Mouse (Mus musculus) midbrain, embryonic 13.5 days (tissue): ENCODE measurements around the gene Vipr1. TPM values are rescaled to one million over a fixed set of nuclear protein-coding genes. Genes with fewer than 3 reads are reported as not detected.

Experiments
- ATAC-seq: fragments of 200-750 bp; cut with Nextera tagmentation; 2 replicates; pipeline ENCODE4 v1.8.0; 2017; ENCODE audit warnings: mild to moderate bottlenecking, moderate TSS enrichment, moderate library complexity
- H3K27ac ChIP-seq: fragments of 300-500 bp; sonication (generic); 2 replicates; pipeline ENCODE4 v1.5.1; 2015; ENCODE audit warnings: inconsistent platforms, mild to moderate bottlenecking, moderate library complexity
- H3K27me3 ChIP-seq: fragments of 300-500 bp; sonication (generic); 2 replicates; pipeline ENCODE4 v1.6.1; 2015; ENCODE audit warnings: mild to moderate bottlenecking, inconsistent platforms
- H3K36me3 ChIP-seq: fragments of 300-500 bp; sonication (generic); 2 replicates; pipeline ENCODE4 v1.6.1; 2015; ENCODE audit warnings: mild to moderate bottlenecking, inconsistent platforms
- H3K4me1 ChIP-seq: fragments of 300-500 bp; sonication (generic); replicated peaks from 2 replicates; pipeline ENCODE4 v1.6.1; 2015; ENCODE audit warnings: inconsistent platforms
- H3K4me2 ChIP-seq: fragments of 300-500 bp; sonication (generic); replicated peaks from 2 replicates; pipeline ENCODE4 v1.6.1; 2015; ENCODE audit warnings: moderate library complexity, mild to moderate bottlenecking, inconsistent platforms
- H3K4me3 ChIP-seq: fragments of 300-500 bp; sonication (generic); replicated peaks from 2 replicates; pipeline ENCODE4 v1.5.1; 2015; ENCODE audit warnings: mild to moderate bottlenecking, inconsistent platforms
- H3K9ac ChIP-seq: fragments of 300-500 bp; sonication (generic); replicated peaks from 2 replicates; pipeline ENCODE4 v1.6.1; 2015; ENCODE audit warnings: mild to moderate bottlenecking, inconsistent platforms
- H3K9me3 ChIP-seq: fragments of 300-500 bp; sonication (generic); 2 replicates; pipeline ENCODE4 v1.6.1; 2016; ENCODE audit warnings: mild to moderate bottlenecking, inconsistent platforms
- WGBS: fragments of 180-500 bp; shearing (Covaris S2); methylation state at CpG from one replicate; pipeline ENCODE4 v1.1.7; 2015; 5-methylcytosine and 5-hydroxymethylcytosine counted together
- polyA plus RNA-seq: library from polyadenylated mRNA; unstranded; fragments of >200 nt; fragmentation: Nextera tagmentation; extraction: Ambion mirVana; gene quantifications from 2 replicates; pipeline ENCODE4 v1.2.1, GENCODE M21; 2015

The Vipr1 gene
- polyA plus RNA-seq, 1 experiment from 2014 or later, result 0.48 TPM

- Histone ChIP-seq H3K27me3 (peaks cover 30% of the 10 kb centered on the region), H3K9me3 (no peaks in the 10 kb centered on the region), H3K4me1 (peaks cover 38% of the 10 kb centered on the region), H3K36me3 (no peaks in the 10 kb centered on the region), H3K27ac (no peak overlapping the region), H3K4me2 (no peak overlapping the region), H3K4me3 (no peak overlapping the region), H3K9ac (no peak overlapping the region)
- no peak for ATAC-seq
- 62% methylated on average over 11 of the region's 11 CpGs for WGBS
These were observed 25.3 kb downstream of the Vipr1 start for GRCm38 (mm10) chr9:121667822-121668221.

- H3K27me3 ChIP-seq, result peaks cover 30% of the 10 kb centered on the region
- peaks cover 38% of the 10 kb centered on the region for H3K4me1 ChIP-seq
- peak overlapping the region; percentile 53 for H3K9ac ChIP-seq
- WGBS, result under 1% methylated on average over 28 of the region's 28 CpGs
- H3K4me2 ChIP-seq, result peak overlapping the region; percentile 63
- no peaks in the 10 kb centered on the region for H3K36me3 ChIP-seq
- peak; percentile 77 for ATAC-seq
- no peaks in the 10 kb centered on the region for H3K9me3 ChIP-seq
- no peak overlapping the region for H3K27ac ChIP-seq
- H3K4me3 ChIP-seq, result peak overlapping the region; percentile 36
These were observed 26.9 kb downstream of the Vipr1 start for GRCm38 (mm10) chr9:121669348-121669791.

GRCm38 (mm10) chr9:121671300-121671699, 28.8 kb downstream of the Vipr1 start:
- Histone ChIP-seq H3K9ac (no peak overlapping the region), H3K4me2 (no peak overlapping the region), H3K27me3 (peaks cover 30% of the 10 kb centered on the region), H3K4me3 (no peak overlapping the region), H3K9me3 (no peaks in the 10 kb centered on the region), H3K4me1 (peaks cover 38% of the 10 kb centered on the region), H3K36me3 (no peaks in the 10 kb centered on the region), H3K27ac (no peak overlapping the region)
- 21% methylated on average over 7 of the region's 7 CpGs for WGBS
- ATAC-seq, result no peak; the same call in 1 of the 2 replicates

GRCm38 (mm10) chr9:121672311-121672710, 29.8 kb downstream of the Vipr1 start:
- Histone ChIP-seq H3K4me2 (no peak overlapping the region), H3K4me3 (no peak overlapping the region), H3K9ac (no peak overlapping the region), H3K36me3 (no peaks in the 10 kb centered on the region), H3K4me1 (peaks cover 28% of the 10 kb centered on the region), H3K9me3 (no peaks in the 10 kb centered on the region), H3K27ac (no peak overlapping the region), H3K27me3 (peaks cover 30% of the 10 kb centered on the region)
- 83% methylated on average over 5 of the region's 5 CpGs for WGBS
- ATAC-seq, result no peak

GRCm38 (mm10) chr9:121673716-121674115, 31.2 kb downstream of the Vipr1 start:
- WGBS, result 87% methylated on average over 5 of the region's 5 CpGs
- no peak for ATAC-seq

GRCm38 (mm10) chr9:121675011-121675410, 32.5 kb downstream of the Vipr1 start:
- Histone ChIP-seq H3K4me1 (peaks cover 11% of the 10 kb centered on the region), H3K27me3 (peaks cover 9% of the 10 kb centered on the region), H3K27ac (no peak overlapping the region), H3K9me3 (no peaks in the 10 kb centered on the region), H3K4me2 (no peak overlapping the region), H3K4me3 (no peak overlapping the region), H3K36me3 (no peaks in the 10 kb centered on the region), H3K9ac (no peak overlapping the region)
- WGBS, result 90% methylated on average over 9 of the region's 9 CpGs
- ATAC-seq, result no peak

More at GRCm38 (mm10) chr9:121673716-121674115, 31.2 kb downstream of the Vipr1 start:
- H3K27ac ChIP-seq, result no peak overlapping the region
- no peak overlapping the region for H3K4me2 ChIP-seq
- H3K4me3 ChIP-seq, result no peak overlapping the region
- H3K27me3 ChIP-seq, result peaks cover 19% of the 10 kb centered on the region
- peaks cover 19% of the 10 kb centered on the region for H3K4me1 ChIP-seq
- H3K9ac ChIP-seq, result no peak overlapping the region
- H3K9me3 ChIP-seq, result no peaks in the 10 kb centered on the region
- no peaks in the 10 kb centered on the region for H3K36me3 ChIP-seq

GRCm38 (mm10) chr9:121675556-121675955, 33.0 kb downstream of the Vipr1 start:
- Histone ChIP-seq H3K4me1 (peaks cover 10% of the 10 kb centered on the region; the same call in 1 of the 2 replicates), H3K36me3 (no peaks in the 10 kb centered on the region), H3K4me2 (no peak overlapping the region), H3K27ac (no peak overlapping the region), H3K4me3 (no peak overlapping the region), H3K9me3 (no peaks in the 10 kb centered on the region), H3K27me3 (peaks cover 4% of the 10 kb centered on the region; the same call in 1 of the 2 replicates), H3K9ac (no peak overlapping the region)
- ATAC-seq, result no peak
- 92% methylated on average over 2 of the region's 2 CpGs for WGBS

- ATAC-seq, result no peak
- H3K27me3 ChIP-seq, result no peaks in the 10 kb centered on the region
- no peak overlapping the region for H3K9ac ChIP-seq
- H3K4me1 ChIP-seq, result 0 out of 2 replicates have a peak, but pooled peaks cover 5% of the 10 kb centered on the region
- 80% methylated on average over 4 of the region's 4 CpGs for WGBS
- H3K4me2 ChIP-seq, result no peak overlapping the region
- no peaks in the 10 kb centered on the region for H3K9me3 ChIP-seq
- H3K4me3 ChIP-seq, result no peak overlapping the region
- no peak overlapping the region for H3K27ac ChIP-seq
- peaks cover 10% of the 10 kb centered on the region for H3K36me3 ChIP-seq
These were observed 34.6 kb downstream of the Vipr1 start for GRCm38 (mm10) chr9:121677069-121677468.

- H3K27me3 ChIP-seq, result no peaks in the 10 kb centered on the region
- no peak for ATAC-seq
- no peaks in the 10 kb centered on the region for H3K9me3 ChIP-seq
- H3K36me3 ChIP-seq, result peaks cover 14% of the 10 kb centered on the region
- H3K9ac ChIP-seq, result no peak overlapping the region
- H3K4me3 ChIP-seq, result no peak overlapping the region
- H3K4me2 ChIP-seq, result no peak overlapping the region
- 0 out of 2 replicates have a peak, but pooled peaks cover 5% of the 10 kb centered on the region for H3K4me1 ChIP-seq
- H3K27ac ChIP-seq, result no peak overlapping the region
- WGBS, result 76% methylated on average over 8 of the region's 8 CpGs
These were observed 35.0 kb downstream of the Vipr1 start for GRCm38 (mm10) chr9:121677476-121677875.

- Histone ChIP-seq H3K27me3 (no peaks in the 10 kb centered on the region), H3K27ac (no peak overlapping the region), H3K4me1 (0 out of 2 replicates have a peak, but pooled peaks cover 5% of the 10 kb centered on the region), H3K4me3 (no peak overlapping the region), H3K36me3 (peaks cover 34% of the 10 kb centered on the region), H3K9me3 (no peaks in the 10 kb centered on the region), H3K9ac (no peak overlapping the region), H3K4me2 (no peak overlapping the region)
- ATAC-seq, result peak; percentile 84
- WGBS, result 24% methylated on average over 6 of the region's 6 CpGs
These were observed 37.0 kb downstream of the Vipr1 start for GRCm38 (mm10) chr9:121679549-121679948.

- H3K27ac ChIP-seq, result no peak overlapping the region
- no peaks in the 10 kb centered on the region for H3K27me3 ChIP-seq
- ATAC-seq, result no peak
- no peak overlapping the region for H3K4me2 ChIP-seq
- H3K9ac ChIP-seq, result no peak overlapping the region
- 86% methylated on average over 8 of the region's 8 CpGs for WGBS
- peaks cover 49% of the 10 kb centered on the region for H3K36me3 ChIP-seq
- no peak overlapping the region for H3K4me3 ChIP-seq
- 0 out of 2 replicates have a peak, but pooled peaks cover 5% of the 10 kb centered on the region for H3K4me1 ChIP-seq
- H3K9me3 ChIP-seq, result no peaks in the 10 kb centered on the region
These were observed 38.7 kb downstream of the Vipr1 start for GRCm38 (mm10) chr9:121681191-121681590.

- H3K4me1 ChIP-seq, result 0 out of 2 replicates have a peak, but pooled peaks cover 5% of the 10 kb centered on the region
- H3K27me3 ChIP-seq, result no peaks in the 10 kb centered on the region
- H3K4me2 ChIP-seq, result no peak overlapping the region
- ATAC-seq, result no peak
- peaks cover 55% of the 10 kb centered on the region for H3K36me3 ChIP-seq
- no peak overlapping the region for H3K27ac ChIP-seq
- 82% methylated on average over 18 of the region's 18 CpGs for WGBS
- H3K4me3 ChIP-seq, result no peak overlapping the region
- 0 out of 2 replicates have a peak overlapping the region, but pooled peaks have one; percentile 14 for H3K9ac ChIP-seq
- no peaks in the 10 kb centered on the region for H3K9me3 ChIP-seq
These were observed 39.6 kb downstream of the Vipr1 start for GRCm38 (mm10) chr9:121682037-121682680.
